Mouse (Mus musculus) brain, embryonic 14.5 days (tissue): ENCODE data around the gene Pdss2. TPM values are rescaled to one million over a fixed set of nuclear protein-coding genes. Genes with fewer than 3 reads are reported as not detected.
"Not testable (repeated sequence)": the region's sequence is repeated elsewhere in the genome, so short reads cannot be mapped to it uniquely, and the experiment has no call there.

Experiments
- DNase-seq: peaks from one replicate; pipeline ENCODE4 v3.0.0-alpha.2; 2011; ENCODE audit warnings: low read depth
- CTCF ChIP-seq: fragments of 200-500 bp; IDR thresholded peaks from 2 replicates; pipeline ENCODE4 v1.5.1; 2012; ENCODE audit warnings: inconsistent platforms, mild to moderate bottlenecking, moderate library complexity, borderline replicate concordance; ENCODE audit not compliant: insufficient read depth, insufficient read length; ENCODE audit errors: extremely low read depth
- POLR2A ChIP-seq: fragments of 200-500 bp; IDR thresholded peaks from 2 replicates; pipeline ENCODE4 v1.6.1; 2012; ENCODE audit warnings: mild to moderate bottlenecking, inconsistent platforms, borderline replicate concordance; ENCODE audit not compliant: poor library complexity, insufficient read depth, insufficient read length, severe bottlenecking; ENCODE audit errors: extremely low read depth
- polyA plus RNA-seq: library from polyadenylated mRNA; depleted of rRNA; stranded (reverse); fragments of >200 nt; gene quantifications from 2 replicates; pipeline ENCODE4 v1.2.3, GENCODE M21; 2012

Gene Pdss2
- polyA plus RNA-seq, 1 experiment: 12.6 TPM

- no peak for TF ChIP-seq CTCF
- peak; percentile 58 for DNase-seq
Observed at GRCm38 (mm10) chr10:43247994-43248393, 26.7 kb downstream of the Pdss2 start.

DNA sequence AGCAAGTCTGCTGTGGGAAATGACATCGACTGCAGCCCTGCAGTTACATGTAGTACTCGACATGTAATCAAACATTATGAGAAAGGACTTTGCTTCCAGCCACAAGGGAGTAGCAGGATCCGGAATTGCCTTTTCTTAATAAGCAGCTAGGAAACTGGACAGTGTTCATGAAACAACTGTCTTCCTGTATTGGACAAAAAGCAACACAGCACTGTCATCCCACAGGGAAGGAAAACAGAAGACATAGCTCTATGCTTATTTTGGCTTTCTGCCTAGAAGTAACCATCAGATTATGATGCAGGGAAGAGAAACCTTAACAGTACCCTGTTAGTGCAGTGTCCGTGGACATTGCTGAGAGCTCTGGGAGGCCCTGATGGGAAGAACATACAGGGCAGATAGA is 31.0 kb downstream of the Pdss2 start:
- no peak for TF ChIP-seq POLR2A
- TF ChIP-seq CTCF: no peak
- DNase-seq: peak; percentile 43

DNA sequence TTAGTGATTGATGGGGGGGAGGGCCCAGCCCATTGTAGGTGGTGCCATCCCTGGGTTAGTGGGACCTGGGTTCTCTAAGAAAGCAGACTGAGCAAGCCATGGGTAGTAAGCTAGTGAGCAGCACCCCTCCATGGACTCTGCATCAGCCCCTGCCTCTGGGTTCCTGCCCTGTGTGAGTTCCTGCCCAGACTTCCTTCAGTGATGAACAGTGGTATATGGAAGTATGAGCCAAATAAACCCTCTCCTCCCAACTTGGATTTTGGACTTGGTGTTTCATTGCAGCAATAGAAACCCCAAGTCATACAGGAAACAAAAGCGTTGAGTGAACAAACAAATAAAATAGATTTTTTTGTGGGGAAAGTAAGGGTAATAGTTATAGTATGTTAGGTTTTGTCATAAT is 35.7 kb downstream of the Pdss2 start:
- DNase-seq: not testable (repeated sequence)

- DNase-seq: not testable (repeated sequence)
Observed at GRCm38 (mm10) chr10:43257500-43257899, 36.2 kb downstream of the Pdss2 start.

- no peak for TF ChIP-seq POLR2A
- TF ChIP-seq CTCF: no peak
- DNase-seq: no peak
Observed at GRCm38 (mm10) chr10:43271318-43271717, 50.0 kb downstream of the Pdss2 start.

DNA sequence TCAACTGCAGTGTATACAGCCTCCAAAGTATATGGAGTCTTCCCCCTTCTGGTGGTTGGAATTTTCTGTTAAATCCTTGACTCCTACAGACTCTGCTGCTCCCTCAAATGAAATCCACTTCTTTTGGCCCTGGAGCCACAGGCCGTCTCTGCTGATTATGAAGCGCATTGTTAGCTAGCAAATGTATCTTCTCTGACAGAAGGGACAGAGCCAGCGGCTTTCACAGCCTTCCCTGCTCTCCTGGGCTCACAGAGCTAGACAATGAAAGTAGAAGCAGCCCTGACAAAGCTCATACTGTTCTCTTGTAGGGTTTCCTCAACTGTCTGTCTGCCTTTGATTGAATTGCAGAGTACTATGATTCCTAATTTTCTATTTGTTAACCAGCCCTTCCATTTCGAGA is 51.1 kb downstream of the Pdss2 start:
- peak; percentile 66 for DNase-seq

GRCm38 (mm10) chr10:43273057-43273456 is 51.8 kb downstream of the Pdss2 start:
- TF ChIP-seq POLR2A: no peak
- no peak for TF ChIP-seq CTCF
- DNase-seq: peak; percentile 77

More for the DNA sequence above, 51.1 kb downstream of the Pdss2 start:
- TF ChIP-seq POLR2A: no peak
- no peak for TF ChIP-seq CTCF

DNA sequence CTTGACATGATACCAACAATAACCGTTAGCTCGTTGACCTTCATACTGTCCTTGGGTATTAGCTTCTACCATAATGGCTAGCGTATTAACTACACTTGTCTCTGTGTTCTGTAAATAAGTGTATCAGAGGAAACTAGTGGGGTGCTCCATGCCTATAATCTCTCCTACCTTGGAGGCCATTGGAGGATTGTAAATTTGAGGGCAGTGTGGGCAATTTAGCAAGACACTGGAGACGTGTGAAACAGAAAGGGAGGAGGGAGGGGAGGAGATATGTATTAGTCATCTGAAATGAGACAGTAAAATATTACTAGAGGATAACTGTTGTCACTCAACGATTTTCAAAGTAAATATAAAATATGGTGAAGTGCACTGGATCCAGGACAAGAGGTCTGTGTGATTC is 54.2 kb downstream of the Pdss2 start:
- no peak for DNase-seq
- no peak for TF ChIP-seq CTCF
- TF ChIP-seq POLR2A: no peak

- peak; percentile 79 for DNase-seq
- no peak for TF ChIP-seq CTCF
- no peak for TF ChIP-seq POLR2A
Observed at GRCm38 (mm10) chr10:43276116-43276659, 54.9 kb downstream of the Pdss2 start.

- TF ChIP-seq POLR2A (no peak), CTCF (no peak)
- DNase-seq: no peak
Observed at GRCm38 (mm10) chr10:43277266-43278145, 56.2 kb downstream of the Pdss2 start.

GRCm38 (mm10) chr10:43279637-43280288 is 58.5 kb downstream of the Pdss2 start:
- DNase-seq: peak; percentile 44
- no peak for TF ChIP-seq CTCF
- TF ChIP-seq POLR2A: no peak

GRCm38 (mm10) chr10:43285541-43285940 is 64.3 kb downstream of the Pdss2 start:
- DNase-seq: no peak
- TF ChIP-seq CTCF (no peak), POLR2A (no peak)

- no peak for TF ChIP-seq CTCF
- no peak for TF ChIP-seq POLR2A
Observed at GRCm38 (mm10) chr10:43290638-43291230, 69.4 kb downstream of the Pdss2 start.

More at GRCm38 (mm10) chr10:43290638-43291230, 69.4 kb downstream of the Pdss2 start:
- DNase-seq: no peak
